Mouse (Mus musculus) thymus, adult 2 months (tissue): ENCODE measurements around the gene Urb2. TPM values are rescaled to one million over a fixed set of nuclear protein-coding genes. Genes with fewer than 3 reads are reported as not detected.
A peak's percentile ranks its signal among the peaks of the same experiment; 100 is the strongest.

ENCODE experiments used
- DNase-seq: peaks from one replicate; pipeline ENCODE4 v3.0.0; 2021
- H3K27ac ChIP-seq: fragments of 200-500 bp; 2 replicates; pipeline ENCODE4 v1.5.1; 2012; ENCODE audit warnings: low read length, control low read depth; ENCODE audit not compliant: control insufficient read depth, insufficient read depth
- H3K27me3 ChIP-seq: fragments of 200-500 bp; 2 replicates; pipeline ENCODE4 v1.6.1; 2012; ENCODE audit warnings: mild to moderate bottlenecking, low read length, moderate library complexity, mixed read lengths; ENCODE audit not compliant: control insufficient read depth, insufficient read depth
- H3K36me3 ChIP-seq: fragments of 200-500 bp; 2 replicates; pipeline ENCODE4 v1.6.1; 2012; ENCODE audit warnings: mild to moderate bottlenecking, low read length, moderate library complexity; ENCODE audit not compliant: control insufficient read depth, insufficient read depth
- H3K4me1 ChIP-seq: fragments of 200-500 bp; replicated peaks from 2 replicates; pipeline ENCODE4 v1.6.1; 2012; ENCODE audit warnings: low read length; ENCODE audit not compliant: control insufficient read depth, insufficient read depth
- H3K4me3 ChIP-seq: fragments of 200-500 bp; 2 replicates; pipeline ENCODE4 v1.5.1; 2012; ENCODE audit warnings: mild to moderate bottlenecking, low read length, control low read depth, moderate library complexity; ENCODE audit not compliant: control insufficient read depth, insufficient read depth
- CTCF ChIP-seq: fragments of 200-500 bp; IDR thresholded peaks from 2 replicates; pipeline ENCODE4 v1.5.1; 2012; ENCODE audit warnings: mild to moderate bottlenecking, control low read depth, low read length, moderate library complexity, borderline replicate concordance; ENCODE audit not compliant: control insufficient read depth, poor library complexity, insufficient read depth; ENCODE audit errors: extremely low read depth
- POLR2A ChIP-seq: fragments of 200-500 bp; IDR thresholded peaks from 2 replicates; pipeline ENCODE4 v1.6.1; 2012; ENCODE audit warnings: mild to moderate bottlenecking, low read length, control low read depth, moderate library complexity; ENCODE audit not compliant: control insufficient read depth, poor library complexity, insufficient read depth; ENCODE audit errors: extremely low read depth
- WGBS: fragments of 180-500 bp; shearing (Covaris S2); methylation state at CpG from one replicate; pipeline ENCODE4 v1.1.7; 2018; 5-methylcytosine and 5-hydroxymethylcytosine counted together
- polyA plus RNA-seq: library from polyadenylated mRNA; depleted of rRNA; stranded (reverse); fragments of >200 nt; gene quantifications from 2 replicates; pipeline ENCODE4 v1.2.3, GENCODE M21; 2012

The Urb2 gene
- polyA plus RNA-seq, 1 experiment = 16.2 TPM

- Histone ChIP-seq H3K36me3 (no peaks in the 10 kb centered on the region), H3K4me1 (peaks cover 63% of the 10 kb centered on the region), H3K27ac (peak overlapping the region; percentile 100), H3K27me3 (no peaks in the 10 kb centered on the region), H3K4me3 (no peak overlapping the region)
- DNase-seq = peak; percentile 54
- whole genome bisulfite sequencing = 9% methylated on average over 8 of the region's 8 CpGs
- no peak for TF ChIP-seq POLR2A
- no peak for TF ChIP-seq CTCF
Observed at GRCm38 (mm10) chr8:124075977-124076376, 54.7 kb downstream of the Urb2 start.

- 10% methylated on average over 3 of the region's 3 CpGs for WGBS
- peak overlapping the region; percentile 100 for H3K27ac ChIP-seq
- no peak overlapping the region for H3K4me3 ChIP-seq
- peaks cover 60% of the 10 kb centered on the region for H3K4me1 ChIP-seq
- peak; percentile 53 for DNase-seq
- H3K27me3 ChIP-seq = no peaks in the 10 kb centered on the region
- H3K36me3 ChIP-seq = no peaks in the 10 kb centered on the region
- TF ChIP-seq POLR2A = no peak
- no peak for TF ChIP-seq CTCF
Observed at GRCm38 (mm10) chr8:124076416-124076815, 55.1 kb downstream of the Urb2 start.

DNA sequence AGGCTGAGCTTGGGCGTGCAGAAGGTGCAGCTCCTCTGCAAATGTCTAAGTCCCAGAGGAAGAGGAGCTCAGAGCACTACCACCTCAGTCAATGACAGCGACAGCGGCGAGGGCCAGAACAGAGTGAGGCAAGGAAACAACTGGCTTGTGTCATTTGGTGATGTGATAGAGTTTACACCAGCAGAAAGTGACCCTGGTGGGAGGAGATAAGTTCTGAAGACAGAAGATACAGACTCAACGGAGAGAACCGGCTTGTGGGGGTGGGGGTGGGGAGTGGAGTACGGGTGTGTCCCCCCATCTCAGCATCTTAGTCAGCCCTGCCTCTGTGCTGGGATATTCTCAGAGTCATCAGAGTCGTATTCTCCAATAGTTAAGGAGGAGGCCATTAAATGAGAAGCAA, 56.1 kb downstream of the Urb2 start:
- Histone ChIP-seq H3K27ac (peak overlapping the region; percentile 100), H3K36me3 (no peaks in the 10 kb centered on the region), H3K4me3 (no peak overlapping the region), H3K4me1 (peaks cover 50% of the 10 kb centered on the region), H3K27me3 (no peaks in the 10 kb centered on the region)
- TF ChIP-seq CTCF = no peak
- TF ChIP-seq POLR2A = no peak
- 89% methylated on average over 8 of the region's 8 CpGs for WGBS
- DNase-seq = no peak

- H3K27ac ChIP-seq = no peak overlapping the region
- 92% methylated on average over 10 of the region's 10 CpGs for WGBS
- H3K27me3 ChIP-seq = no peaks in the 10 kb centered on the region
- H3K4me3 ChIP-seq = no peak overlapping the region
- no peaks in the 10 kb centered on the region for H3K36me3 ChIP-seq
- H3K4me1 ChIP-seq = peaks cover 48% of the 10 kb centered on the region
- peak; percentile 29 for DNase-seq
- no peak for TF ChIP-seq POLR2A
- no peak for TF ChIP-seq CTCF
Observed at GRCm38 (mm10) chr8:124077998-124078397, 56.7 kb downstream of the Urb2 start.

- 61% methylated on average over 7 of the region's 7 CpGs for WGBS
- no peak overlapping the region for H3K4me3 ChIP-seq
- H3K4me1 ChIP-seq = peaks cover 48% of the 10 kb centered on the region
- no peaks in the 10 kb centered on the region for H3K27me3 ChIP-seq
- H3K27ac ChIP-seq = no peak overlapping the region
- no peaks in the 10 kb centered on the region for H3K36me3 ChIP-seq
- no peak for DNase-seq
- TF ChIP-seq CTCF = no peak
- no peak for TF ChIP-seq POLR2A
Observed at GRCm38 (mm10) chr8:124078969-124079368, 57.7 kb downstream of the Urb2 start.

GRCm38 (mm10) chr8:124080467-124081326, 59.4 kb downstream of the Urb2 start:
- 66% methylated on average over 21 of the region's 21 CpGs for WGBS
- H3K27ac ChIP-seq = no peak overlapping the region
- TF ChIP-seq POLR2A (no peak), CTCF (no peak)
- no peaks in the 10 kb centered on the region for H3K36me3 ChIP-seq
- H3K4me1 ChIP-seq = peaks cover 43% of the 10 kb centered on the region
- no peak for DNase-seq
- H3K4me3 ChIP-seq = no peak overlapping the region
- H3K27me3 ChIP-seq = no peaks in the 10 kb centered on the region
